Mouse (Mus musculus) embryonic facial prominence, embryonic 12.5 days (tissue): ENCODE data around the gene Olfr1184. TPM values are rescaled to one million over a fixed set of nuclear protein-coding genes. Genes with fewer than 3 reads are reported as not detected.
"Not testable (repeated sequence)": the region's sequence is repeated elsewhere in the genome, so short reads cannot be mapped to it uniquely, and the experiment has no call there.

Experiments used
- ATAC-seq: fragments of 200-750 bp; cut with Nextera tagmentation; 2 replicates; pipeline ENCODE4 v1.8.0; 2017; ENCODE audit not compliant: insufficient number of reproducible peaks, insufficient read depth, low FRiP score, low TSS enrichment
- H3K27ac ChIP-seq: fragments of 300-500 bp; sonication (generic); 2 replicates; pipeline ENCODE4 v1.5.1; 2016; ENCODE audit warnings: mild to moderate bottlenecking
- H3K27me3 ChIP-seq: fragments of 300-500 bp; sonication (generic); 2 replicates; pipeline ENCODE4 v1.6.1; 2016; ENCODE audit warnings: mild to moderate bottlenecking, moderate library complexity
- H3K36me3 ChIP-seq: fragments of 300-500 bp; sonication (generic); 2 replicates; pipeline ENCODE4 v1.6.1; 2016; ENCODE audit warnings: mild to moderate bottlenecking
- H3K4me1 ChIP-seq: fragments of 300-500 bp; sonication (generic); 2 replicates; pipeline ENCODE4 v1.6.1; 2016
- H3K4me2 ChIP-seq: fragments of 300-500 bp; sonication (generic); replicated peaks from 2 replicates; pipeline ENCODE4 v1.6.1; 2016; ENCODE audit warnings: mild to moderate bottlenecking, moderate library complexity
- H3K4me3 ChIP-seq: fragments of 300-500 bp; sonication (generic); 2 replicates; pipeline ENCODE4 v1.5.1; 2016; ENCODE audit warnings: mild to moderate bottlenecking
- H3K9ac ChIP-seq: fragments of 300-500 bp; sonication (generic); 2 replicates; pipeline ENCODE4 v1.6.1; 2016; ENCODE audit warnings: mild to moderate bottlenecking, moderate library complexity
- H3K9me3 ChIP-seq: fragments of 300-500 bp; sonication (generic); 2 replicates; pipeline ENCODE4 v1.6.1; 2016; ENCODE audit warnings: mild to moderate bottlenecking, moderate library complexity
- WGBS: fragments of 180-500 bp; shearing (Covaris S2); methylation state at CpG from one replicate; pipeline ENCODE4 v1.1.7; 2016; 5-methylcytosine and 5-hydroxymethylcytosine counted together
- polyA plus RNA-seq: library from polyadenylated mRNA; unstranded; fragments of >200 nt; fragmentation: Nextera tagmentation; extraction: Ambion mirVana; gene quantifications from 2 replicates; pipeline ENCODE4 v1.2.1, GENCODE M21; 2016

Olfr1184 gene
- polyA plus RNA-seq: not detected in 2 replicates

- Histone ChIP-seq H3K27ac (no peak within 1 kb of the TSS), H3K36me3 (no peaks in the 10 kb centered on the region), H3K4me3 (no peak within 1 kb of the TSS), H3K4me2 (no peak within 1 kb of the TSS), H3K4me1 (no peaks in the 10 kb centered on the region), H3K27me3 (no peaks in the 10 kb centered on the region), H3K9me3 (no peaks in the 10 kb centered on the region), H3K9ac (no peak within 1 kb of the TSS)
- ATAC-seq: no peak
- 84% methylated on average over 2 of the region's 2 CpGs for WGBS
These were observed at the start of gene Olfr1184 for GRCm38 (mm10) chr2:88483298-88483697. Gene Olfr1184, plus strand, starts transcription at chr2:88483598.

DNA sequence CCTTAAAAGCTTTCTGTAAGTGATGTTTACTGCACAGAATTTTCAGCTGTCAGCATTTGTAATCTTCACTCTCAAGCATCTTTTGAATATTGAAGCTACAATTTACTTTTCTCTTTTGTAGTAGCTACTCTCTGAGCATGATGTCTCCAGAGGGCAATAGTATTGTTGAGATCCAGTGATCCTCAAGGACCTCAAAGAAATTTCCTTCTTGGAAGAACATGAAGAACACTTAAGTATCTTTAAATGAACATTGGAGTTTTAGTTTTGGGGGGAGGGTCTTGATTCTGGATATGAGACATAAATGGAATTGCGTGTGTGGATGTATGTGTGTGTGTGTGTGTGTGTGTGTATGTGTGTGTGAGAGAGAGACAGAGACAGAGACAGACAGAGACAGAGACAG, 34.4 kb upstream of the Olfr1184 start, which contains the start of gene Gm13757:
Gene Gm13757, minus strand, starts transcription at position 101 of the 400 bp plus-strand sequence.
- H3K27me3 ChIP-seq: no peaks in the 10 kb centered on the region
- no peaks in the 10 kb centered on the region for H3K4me1 ChIP-seq
- ATAC-seq: no peak
- H3K4me2 ChIP-seq: no peak within 1 kb of the TSS
- no peak within 1 kb of the TSS for H3K27ac ChIP-seq
- H3K9me3 ChIP-seq: no peaks in the 10 kb centered on the region
- no peak within 1 kb of the TSS for H3K4me3 ChIP-seq
- 97% methylated on average over 1 of the region's 1 CpGs for WGBS
- H3K36me3 ChIP-seq: no peaks in the 10 kb centered on the region
- H3K9ac ChIP-seq: no peak within 1 kb of the TSS

DNA sequence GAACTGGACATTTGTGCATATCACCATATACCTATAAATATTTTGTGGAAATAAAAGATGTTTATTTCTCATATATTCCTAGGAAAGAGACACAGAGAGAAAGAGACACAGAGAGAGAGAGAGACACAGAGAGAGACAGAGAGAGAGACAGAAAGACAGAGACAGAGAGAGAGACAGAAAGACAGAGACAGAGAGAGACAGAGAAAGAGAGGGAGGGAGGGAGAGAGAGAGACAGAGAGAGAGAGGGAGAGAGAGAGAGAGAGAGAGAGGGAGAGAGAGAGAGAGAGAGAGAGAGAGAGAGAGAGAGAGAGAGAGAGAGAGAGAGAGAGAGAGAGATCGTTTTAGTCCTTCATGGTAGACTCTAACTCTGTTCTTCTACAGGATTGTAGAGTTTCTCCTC, 28.8 kb upstream of the Olfr1184 start, which contains the start of gene Olfr1183:
Gene Olfr1183, plus strand, starts transcription at position 301 of the 400 bp plus-strand sequence.
- H3K27me3 ChIP-seq, H3K4me1 ChIP-seq, ATAC-seq, H3K4me2 ChIP-seq, H3K9ac ChIP-seq, H3K4me3 ChIP-seq, H3K36me3 ChIP-seq, H3K27ac ChIP-seq, H3K9me3 ChIP-seq: not testable (repeated sequence)
- 83% methylated on average over 1 of the region's 1 CpGs for WGBS

GRCm38 (mm10) chr2:88493020-88493419, 9.6 kb downstream of the Olfr1184 start, which contains the start of gene Olfr1185-ps1:
Gene Olfr1185-ps1, plus strand, starts transcription at chr2:88493320.
- Histone ChIP-seq H3K27me3 (no peaks in the 10 kb centered on the region), H3K4me3 (no peak within 1 kb of the TSS), H3K4me1 (no peaks in the 10 kb centered on the region), H3K27ac (no peak within 1 kb of the TSS), H3K9me3 (no peaks in the 10 kb centered on the region), H3K9ac (no peak within 1 kb of the TSS), H3K4me2 (no peak within 1 kb of the TSS), H3K36me3 (no peaks in the 10 kb centered on the region)
- no peak for ATAC-seq
- WGBS: 67% methylated on average over 2 of the region's 2 CpGs

DNA sequence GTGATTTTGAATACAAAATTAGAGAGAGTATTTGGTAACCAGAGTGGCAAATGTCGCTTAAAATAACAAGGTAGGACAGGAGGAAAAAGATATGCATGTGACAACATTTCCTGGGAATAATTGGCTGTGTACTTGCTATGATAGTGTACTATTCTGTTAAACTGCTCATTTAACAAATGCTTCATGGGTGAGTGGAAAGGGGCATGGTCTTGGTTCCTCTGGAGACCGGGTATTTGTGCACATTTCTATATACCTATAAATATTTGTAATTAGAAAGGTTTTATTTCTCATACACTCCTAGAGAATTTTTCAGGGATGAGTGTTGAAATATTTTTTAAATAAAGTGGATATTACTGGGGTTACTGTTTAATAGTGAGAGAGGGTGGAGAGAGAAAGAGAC, 34.9 kb downstream of the Olfr1184 start, which contains the start of gene Olfr1186:
Gene Olfr1186, plus strand, starts transcription at position 301 of the 400 bp plus-strand sequence.
- H3K4me2 ChIP-seq: no peak within 1 kb of the TSS
- H3K4me1 ChIP-seq: no peaks in the 10 kb centered on the region
- no peak within 1 kb of the TSS for H3K27ac ChIP-seq
- no peak for ATAC-seq
- H3K27me3 ChIP-seq: no peaks in the 10 kb centered on the region
- H3K9me3 ChIP-seq: no peaks in the 10 kb centered on the region
- H3K4me3 ChIP-seq: no peak within 1 kb of the TSS
- no peaks in the 10 kb centered on the region for H3K36me3 ChIP-seq
- WGBS: 85% methylated on average over 2 of the region's 2 CpGs
- no peak within 1 kb of the TSS for H3K9ac ChIP-seq

- Histone ChIP-seq H3K27ac (no peak overlapping the region), H3K9me3 (no peaks in the 10 kb centered on the region)
- 77% methylated on average over 3 of the region's 3 CpGs for WGBS
These were observed 42.3 kb downstream of the Olfr1184 start for GRCm38 (mm10) chr2:88525720-88526119.

More at GRCm38 (mm10) chr2:88525720-88526119, 42.3 kb downstream of the Olfr1184 start:
- Histone ChIP-seq H3K27me3 (no peaks in the 10 kb centered on the region), H3K4me1 (no peaks in the 10 kb centered on the region), H3K4me3 (no peak overlapping the region), H3K4me2 (no peak overlapping the region), H3K36me3 (no peaks in the 10 kb centered on the region), H3K9ac (no peak overlapping the region)
- no peak for ATAC-seq

Other genes with a start within 250 kb of the Olfr1184 start
- not detected in 2 replicates for gene Olfr1173, start 203.7 kb upstream of the Olfr1184 start, polyA plus RNA-seq
- gene Olfr1174-ps, start 168.5 kb upstream of the Olfr1184 start, polyA plus RNA-seq: not detected in 2 replicates
- not detected in 2 replicates for gene Olfr1175-ps, start 156.4 kb upstream of the Olfr1184 start, polyA plus RNA-seq
- not detected in 2 replicates for gene Olfr1176, start 146.9 kb upstream of the Olfr1184 start, polyA plus RNA-seq
- gene Olfr1177-ps, start 137.1 kb upstream of the Olfr1184 start, polyA plus RNA-seq: not detected in 2 replicates
- gene Olfr1178, start 96.5 kb upstream of the Olfr1184 start, polyA plus RNA-seq: not detected in 2 replicates
- gene Olfr1179, start 77.1 kb upstream of the Olfr1184 start, polyA plus RNA-seq: not detected in 2 replicates
- gene Olfr1180, start 64.4 kb upstream of the Olfr1184 start, polyA plus RNA-seq: not detected in 2 replicates
- not detected in 2 replicates for gene Olfr1181, start 57.4 kb upstream of the Olfr1184 start, polyA plus RNA-seq
- gene Gm13757, start 34.5 kb upstream of the Olfr1184 start, polyA plus RNA-seq: not detected in 2 replicates
- not detected in 2 replicates for gene Olfr1183, start 28.7 kb upstream of the Olfr1184 start, polyA plus RNA-seq
- gene Olfr1185-ps1, start 9.7 kb downstream of the Olfr1184 start, polyA plus RNA-seq: not detected in 2 replicates
- not detected in 2 replicates for gene Olfr1186, start 35.0 kb downstream of the Olfr1184 start, polyA plus RNA-seq
- not detected in 2 replicates for gene Olfr1188, start 73.3 kb downstream of the Olfr1184 start, polyA plus RNA-seq
- gene Olfr1189, start 102.9 kb downstream of the Olfr1184 start, polyA plus RNA-seq: not detected in 2 replicates
- not detected in 2 replicates for gene Olfr1191-ps1, start 156.9 kb downstream of the Olfr1184 start, polyA plus RNA-seq
- not detected in 2 replicates for gene Olfr1192-ps1, start 164.9 kb downstream of the Olfr1184 start, polyA plus RNA-seq
- gene Olfr1193, start 192.0 kb downstream of the Olfr1184 start, polyA plus RNA-seq: not detected in 2 replicates
- not detected in 2 replicates for gene Olfr1195, start 205.6 kb downstream of the Olfr1184 start, polyA plus RNA-seq
- not detected in 2 replicates for gene Olfr1196, start 221.0 kb downstream of the Olfr1184 start, polyA plus RNA-seq
- gene Olfr1197, start 248.8 kb downstream of the Olfr1184 start, polyA plus RNA-seq: not detected in 2 replicates